Mouse (Mus musculus): ENCODE measurements at regions not wholly inside any gene's neighbourhood (a gene's known extent, or its start where the extent isn't known, plus 50 kb on each side); places are given as distances from the start of the nearest gene placed in this dataset.
"Not testable (repeated sequence)": the region's sequence is repeated elsewhere in the genome, so short reads cannot be mapped to it uniquely, and the experiment has no call there.

DNA sequence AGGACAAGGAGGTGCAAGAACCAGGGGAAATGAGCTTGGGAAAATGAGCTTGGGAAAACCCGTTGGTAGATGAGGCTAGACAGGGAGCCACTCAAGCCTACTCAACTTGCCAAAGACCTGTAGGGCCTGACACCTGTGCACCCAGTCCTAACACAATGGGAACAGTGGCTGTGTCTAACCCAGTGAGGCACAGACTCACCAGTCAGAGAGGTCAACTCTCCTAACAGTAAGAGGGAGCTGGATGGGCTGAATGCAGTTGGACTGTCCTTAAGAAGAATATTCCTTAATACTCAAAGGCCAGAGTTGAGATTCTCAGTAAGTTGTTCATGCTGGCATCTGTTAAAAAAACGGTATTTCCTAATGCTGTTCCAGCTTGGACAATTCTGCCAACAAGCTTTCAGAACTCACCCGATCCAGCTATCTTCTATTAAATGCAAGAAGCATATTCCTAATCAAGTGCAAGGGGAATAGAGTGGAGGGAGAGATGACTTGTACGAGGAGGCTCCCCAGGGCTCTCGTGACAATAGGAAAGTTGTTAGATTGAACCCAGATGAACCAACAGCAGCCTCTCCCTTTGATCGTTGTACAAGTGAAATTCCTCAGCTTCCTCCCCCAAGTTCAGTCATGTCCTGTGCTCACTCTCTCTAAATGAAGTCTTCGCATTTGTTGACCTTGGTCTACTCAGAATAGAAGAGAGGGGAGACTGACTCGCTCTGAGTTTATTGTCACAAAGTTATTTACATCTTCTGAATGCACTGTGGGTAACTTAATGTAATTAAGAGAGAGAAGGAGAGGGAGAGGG is 187.2 kb downstream of the Cdca7 start:
- H3K4me1 ChIP-seq (ENCODE audit: control insufficient read depth, insufficient read depth, low read length): no peaks in the 10 kb centered on the region

DNA sequence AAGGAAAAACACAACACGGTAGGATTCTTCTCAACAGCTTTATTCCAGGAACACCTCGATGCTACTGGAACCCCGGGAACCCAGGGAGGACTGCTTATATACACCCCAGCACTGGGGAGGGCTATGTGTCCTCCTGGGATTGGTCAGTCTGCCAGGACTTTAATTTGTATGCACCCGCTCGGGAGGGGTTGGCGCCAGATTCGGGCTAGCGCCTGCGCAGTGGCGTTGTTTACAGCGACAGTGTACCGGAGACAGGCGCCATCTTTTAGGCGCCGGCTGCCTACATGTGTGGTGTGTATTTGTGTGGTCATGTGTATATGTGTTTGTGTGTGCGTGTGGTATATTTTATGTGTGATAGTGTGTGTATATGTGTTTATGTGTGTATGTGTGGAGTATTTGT is 191.4 kb downstream of the Cdca7 start:
- H3K27ac ChIP-seq (ENCODE audit: insufficient read depth, low read length); H3K27me3 ChIP-seq (ENCODE audit: control insufficient read depth, insufficient read depth, low read length); DNase-seq; H3K4me1 ChIP-seq (ENCODE audit: control insufficient read depth, insufficient read depth, low read length); H3K4me3 ChIP-seq (replicated peaks; ENCODE audit: insufficient read depth, low read depth, low read length): not testable (repeated sequence)
- WGBS: 96% methylated on average over 16 of the region's 16 CpGs

More for the DNA sequence above, 187.2 kb downstream of the Cdca7 start:
- no peaks in the 10 kb centered on the region for H3K27me3 ChIP-seq (ENCODE audit: control insufficient read depth, insufficient read depth, low read length)
- no peak for DNase-seq
- no peak for TF ChIP-seq CTCF (IDR thresholded peaks at IDR 0.05; ENCODE audit: borderline replicate concordance, insufficient read depth, low read depth, low read length)
- no peak for TF ChIP-seq POLR2A (IDR thresholded peaks at IDR 0.05; ENCODE audit: borderline replicate concordance, insufficient read depth, low read length)
- no peak overlapping the region for H3K4me3 ChIP-seq (replicated peaks; ENCODE audit: insufficient read depth, low read depth, low read length)
- WGBS: 62% methylated on average over 8 of the region's 8 CpGs
- H3K27ac ChIP-seq (ENCODE audit: insufficient read depth, low read length): no peak overlapping the region

DNA sequence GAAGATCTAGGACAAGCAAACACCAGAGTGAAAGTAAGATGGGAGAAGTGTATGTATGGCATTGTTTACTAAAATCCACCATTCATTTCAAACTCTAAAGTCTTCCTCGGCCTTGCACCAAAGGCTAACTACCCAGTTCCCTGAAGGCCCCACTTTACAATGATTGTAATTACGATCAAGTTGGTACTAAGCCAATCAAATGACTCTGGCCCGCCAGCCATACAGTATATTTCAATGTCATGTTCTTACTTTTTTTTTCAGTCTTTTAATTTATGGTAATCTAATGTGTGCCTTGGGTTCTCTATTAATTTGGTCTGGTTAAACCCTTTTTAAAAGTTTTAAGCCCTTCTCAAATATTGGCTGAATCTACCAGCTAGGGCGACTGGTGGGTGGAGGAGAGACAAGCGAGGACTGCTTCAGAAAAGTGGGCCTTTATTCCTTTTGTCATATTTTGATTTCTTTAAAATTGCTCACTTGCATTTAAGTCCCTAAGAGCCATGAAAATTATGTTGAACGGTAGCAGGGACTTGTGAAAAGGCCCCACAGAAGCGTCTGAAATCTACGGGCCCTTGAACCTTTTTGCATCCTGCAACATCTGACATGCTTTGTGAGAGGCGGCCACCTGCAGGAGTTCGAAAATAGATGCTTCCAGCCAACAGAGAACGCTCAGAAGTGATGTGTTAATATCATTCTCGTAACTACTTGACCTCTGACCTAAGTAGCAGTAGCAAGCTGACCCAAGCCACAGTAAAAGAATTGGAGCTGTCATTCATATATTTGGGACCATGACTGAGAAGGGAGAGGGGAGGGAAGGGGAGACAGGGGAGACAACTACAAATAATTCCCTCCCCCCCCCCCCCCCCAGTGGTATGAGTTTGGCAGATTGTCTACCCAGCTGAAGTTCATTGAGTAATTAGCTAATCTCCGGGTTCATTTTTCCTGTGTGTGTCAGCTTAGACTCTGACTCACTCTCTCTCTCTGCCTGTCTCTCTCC is 197.2 kb downstream of the Cdca7 start:
- no peak for DNase-seq
- 59% methylated on average over 13 of the region's 13 CpGs for WGBS
- no peak overlapping the region for H3K4me3 ChIP-seq (replicated peaks; ENCODE audit: insufficient read depth, low read depth, low read length)
- H3K4me1 ChIP-seq (ENCODE audit: control insufficient read depth, insufficient read depth, low read length): 0 out of 2 replicates have a peak, but pooled peaks cover 2% of the 10 kb centered on the region
- TF ChIP-seq POLR2A (IDR thresholded peaks at IDR 0.05; ENCODE audit: borderline replicate concordance, insufficient read depth, low read length) (no peak), CTCF (IDR thresholded peaks at IDR 0.05; ENCODE audit: borderline replicate concordance, insufficient read depth, low read depth, low read length) (no peak)
- H3K27me3 ChIP-seq (ENCODE audit: control insufficient read depth, insufficient read depth, low read length): no peaks in the 10 kb centered on the region
- H3K27ac ChIP-seq (ENCODE audit: insufficient read depth, low read length): no peak overlapping the region

DNA sequence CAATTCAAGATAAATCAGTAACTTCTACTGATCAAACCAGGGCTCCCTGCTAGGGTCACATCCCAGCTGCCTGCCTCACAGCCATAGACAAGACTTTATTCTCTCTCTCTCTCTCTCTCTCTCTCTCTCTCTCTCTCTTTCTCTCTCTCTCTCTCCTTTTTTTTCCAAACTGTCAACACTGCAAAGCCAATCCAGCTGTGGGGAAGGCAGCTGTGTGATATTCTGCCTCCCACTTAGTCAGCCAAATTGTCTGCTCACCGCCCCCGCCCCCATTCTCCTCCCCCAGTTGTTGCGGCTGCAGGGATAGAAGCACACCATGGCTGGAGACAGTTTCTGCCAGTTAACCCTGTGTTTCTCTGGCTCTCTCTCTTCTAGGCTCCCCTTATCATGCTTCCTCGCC is 198.3 kb downstream of the Cdca7 start:
- DNase-seq: no peak
- WGBS: 33% methylated on average over 4 of the region's 4 CpGs
- H3K27me3 ChIP-seq (ENCODE audit: control insufficient read depth, insufficient read depth, low read length): no peaks in the 10 kb centered on the region

DNA sequence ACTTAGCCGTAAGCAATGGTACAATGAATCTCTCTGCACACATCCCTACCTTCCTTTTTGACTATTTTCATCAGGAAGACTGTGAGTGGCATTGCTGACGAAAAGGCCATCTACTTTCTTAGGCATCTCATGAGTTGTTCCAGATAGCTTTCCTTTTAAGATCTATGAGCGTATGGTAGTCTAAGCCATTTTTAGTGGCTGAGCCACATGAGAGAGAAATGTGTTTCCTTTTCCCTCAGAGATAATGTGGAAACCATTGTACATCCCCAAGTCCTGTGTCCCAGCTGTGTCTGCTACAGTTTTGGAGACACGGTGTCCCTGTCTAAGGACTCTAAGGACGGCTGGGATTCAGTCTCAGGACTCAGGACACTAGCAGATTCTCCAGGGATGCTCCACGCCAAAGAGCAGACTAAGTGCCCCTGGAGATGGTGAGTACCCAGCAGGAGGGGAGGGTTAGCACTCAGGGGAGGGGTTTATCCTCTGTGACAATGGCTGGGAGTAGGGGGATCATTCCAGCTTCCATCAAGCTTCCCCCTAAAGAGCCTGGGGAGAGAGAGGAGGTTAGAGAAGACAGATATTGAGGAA is 199.0 kb downstream of the Cdca7 start:
- WGBS: 77% methylated on average over 6 of the region's 6 CpGs
- H3K27me3 ChIP-seq (ENCODE audit: control insufficient read depth, insufficient read depth, low read length): no peaks in the 10 kb centered on the region
- no peak overlapping the region for H3K27ac ChIP-seq (ENCODE audit: insufficient read depth, low read length)
- DNase-seq: no peak
- H3K4me3 ChIP-seq (replicated peaks; ENCODE audit: insufficient read depth, low read depth, low read length): no peak overlapping the region
- H3K4me1 ChIP-seq (ENCODE audit: control insufficient read depth, insufficient read depth, low read length): 0 out of 2 replicates have a peak, but pooled peaks cover 2% of the 10 kb centered on the region
- no peak for TF ChIP-seq POLR2A (IDR thresholded peaks at IDR 0.05; ENCODE audit: borderline replicate concordance, insufficient read depth, low read length)
- TF ChIP-seq CTCF (IDR thresholded peaks at IDR 0.05; ENCODE audit: borderline replicate concordance, insufficient read depth, low read depth, low read length): no peak

More for the DNA sequence above, 198.3 kb downstream of the Cdca7 start:
- TF ChIP-seq POLR2A (IDR thresholded peaks at IDR 0.05; ENCODE audit: borderline replicate concordance, insufficient read depth, low read length) (no peak), CTCF (IDR thresholded peaks at IDR 0.05; ENCODE audit: borderline replicate concordance, insufficient read depth, low read depth, low read length) (no peak)
- H3K27ac ChIP-seq (ENCODE audit: insufficient read depth, low read length): no peak overlapping the region
- 0 out of 2 replicates have a peak, but pooled peaks cover 2% of the 10 kb centered on the region for H3K4me1 ChIP-seq (ENCODE audit: control insufficient read depth, insufficient read depth, low read length)
- H3K4me3 ChIP-seq (replicated peaks; ENCODE audit: insufficient read depth, low read depth, low read length): no peak overlapping the region

DNA sequence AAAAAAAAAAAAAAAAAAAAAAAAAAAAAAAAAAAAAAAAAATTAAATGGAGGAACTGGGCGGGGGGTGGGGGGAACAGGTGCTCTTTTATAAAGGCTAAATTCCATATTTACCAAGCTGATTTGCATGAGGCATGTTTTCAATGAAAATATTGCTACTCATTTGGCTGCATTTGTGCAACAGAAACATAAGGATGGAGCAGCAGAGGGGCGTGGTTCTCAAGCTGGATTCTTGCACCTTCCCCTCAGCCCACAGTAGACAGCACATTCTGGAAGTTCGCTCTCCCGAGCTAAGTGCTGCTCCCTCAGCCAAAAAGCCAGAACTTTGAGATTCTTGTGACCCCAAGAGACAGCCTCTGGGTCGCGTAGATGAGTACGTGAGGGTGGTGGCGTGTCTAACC is 201.8 kb downstream of the Cdca7 start:
- no peak overlapping the region for H3K27ac ChIP-seq (ENCODE audit: insufficient read depth, low read length)
- H3K27me3 ChIP-seq (ENCODE audit: control insufficient read depth, insufficient read depth, low read length): no peaks in the 10 kb centered on the region
- H3K4me1 ChIP-seq (ENCODE audit: control insufficient read depth, insufficient read depth, low read length): 0 out of 2 replicates have a peak, but pooled peaks cover 2% of the 10 kb centered on the region
- no peak for TF ChIP-seq POLR2A (IDR thresholded peaks at IDR 0.05; ENCODE audit: borderline replicate concordance, insufficient read depth, low read length)
- no peak for TF ChIP-seq CTCF (IDR thresholded peaks at IDR 0.05; ENCODE audit: borderline replicate concordance, insufficient read depth, low read depth, low read length)
- WGBS: 81% methylated on average over 8 of the region's 8 CpGs
- H3K4me3 ChIP-seq (replicated peaks; ENCODE audit: insufficient read depth, low read depth, low read length): no peak overlapping the region
- DNase-seq: no peak

DNA sequence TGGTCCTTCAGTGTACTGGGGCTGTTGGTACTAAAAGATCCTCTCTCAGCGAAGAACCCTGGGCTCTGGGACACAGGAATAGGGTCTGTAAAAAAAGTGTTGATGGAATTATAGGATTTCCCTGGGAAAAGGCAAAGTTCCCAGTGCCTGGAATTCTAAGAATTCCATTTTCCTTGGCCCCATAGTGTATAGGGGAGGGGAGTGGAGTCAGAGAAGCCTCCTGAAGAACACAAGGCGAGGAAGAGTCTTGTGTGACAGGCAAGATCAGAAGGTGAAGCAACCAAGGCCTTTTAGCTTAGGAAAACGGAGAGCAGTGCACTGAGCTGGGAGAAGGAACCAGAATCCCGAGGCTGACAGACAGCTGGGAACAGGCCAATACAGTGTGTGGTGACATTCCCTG is 212.1 kb downstream of the Cdca7 start:
- TF ChIP-seq POLR2A (IDR thresholded peaks at IDR 0.05; ENCODE audit: borderline replicate concordance, insufficient read depth, low read length) (no peak), CTCF (IDR thresholded peaks at IDR 0.05; ENCODE audit: borderline replicate concordance, insufficient read depth, low read depth, low read length) (no peak)
- no peaks in the 10 kb centered on the region for H3K4me1 ChIP-seq (ENCODE audit: control insufficient read depth, insufficient read depth, low read length)
- 71% methylated on average over 4 of the region's 4 CpGs for WGBS

More for the DNA sequence above, 212.1 kb downstream of the Cdca7 start:
- Histone ChIP-seq H3K27me3 (ENCODE audit: control insufficient read depth, insufficient read depth, low read length) (no peaks in the 10 kb centered on the region), H3K4me3 (replicated peaks; ENCODE audit: insufficient read depth, low read depth, low read length) (no peak overlapping the region), H3K27ac (ENCODE audit: insufficient read depth, low read length) (no peak overlapping the region)
- DNase-seq: no peak
